Mouse (Mus musculus) forebrain, embryonic 15.5 days (tissue): ENCODE measurements at regions not wholly inside any gene's neighbourhood (a gene's known extent, or its start where the extent isn't known, plus 50 kb on each side); places are given as distances from the start of the nearest gene placed in this dataset.
A peak's percentile ranks its signal among the peaks of the same experiment; 100 is the strongest.

Source experiments
- ATAC-seq: fragments of 200-750 bp; cut with Nextera tagmentation; replicated peaks from 2 replicates; pipeline ENCODE4 v1.8.0; 2017; ENCODE audit warnings: mild to moderate bottlenecking, moderate TSS enrichment, moderate library complexity
- H3K27ac ChIP-seq: fragments of 300-500 bp; sonication (generic); replicated peaks from 2 replicates; pipeline ENCODE4 v1.5.1; 2015; ENCODE audit warnings: mild to moderate bottlenecking, inconsistent platforms
- H3K27me3 ChIP-seq: fragments of 300-500 bp; sonication (generic); 2 replicates; pipeline ENCODE4 v1.6.1; 2015; ENCODE audit warnings: inconsistent platforms
- H3K36me3 ChIP-seq: fragments of 300-500 bp; sonication (generic); 2 replicates; pipeline ENCODE4 v1.6.1; 2015; ENCODE audit warnings: mild to moderate bottlenecking, inconsistent platforms
- H3K4me1 ChIP-seq: fragments of 300-500 bp; sonication (generic); 2 replicates; pipeline ENCODE4 v1.6.1; 2015; ENCODE audit warnings: inconsistent platforms
- H3K4me2 ChIP-seq: fragments of 300-500 bp; sonication (generic); replicated peaks from 2 replicates; pipeline ENCODE4 v1.6.1; 2015; ENCODE audit warnings: mild to moderate bottlenecking, inconsistent platforms
- H3K4me3 ChIP-seq: fragments of 300-500 bp; sonication (generic); 2 replicates; pipeline ENCODE4 v1.5.1; 2015; ENCODE audit warnings: mild to moderate bottlenecking, inconsistent platforms
- H3K9ac ChIP-seq: fragments of 300-500 bp; sonication (generic); replicated peaks from 2 replicates; pipeline ENCODE4 v1.6.1; 2015; ENCODE audit warnings: mild to moderate bottlenecking, inconsistent platforms
- H3K9me3 ChIP-seq: fragments of 300-500 bp; sonication (generic); 2 replicates; pipeline ENCODE4 v1.6.1; 2016; ENCODE audit warnings: inconsistent platforms
- WGBS: fragments of 180-500 bp; shearing (Covaris S2); methylation state at CpG from one replicate; pipeline ENCODE4 v1.1.7; 2015; ENCODE audit warnings: mixed read lengths; 5-methylcytosine and 5-hydroxymethylcytosine counted together

DNA sequence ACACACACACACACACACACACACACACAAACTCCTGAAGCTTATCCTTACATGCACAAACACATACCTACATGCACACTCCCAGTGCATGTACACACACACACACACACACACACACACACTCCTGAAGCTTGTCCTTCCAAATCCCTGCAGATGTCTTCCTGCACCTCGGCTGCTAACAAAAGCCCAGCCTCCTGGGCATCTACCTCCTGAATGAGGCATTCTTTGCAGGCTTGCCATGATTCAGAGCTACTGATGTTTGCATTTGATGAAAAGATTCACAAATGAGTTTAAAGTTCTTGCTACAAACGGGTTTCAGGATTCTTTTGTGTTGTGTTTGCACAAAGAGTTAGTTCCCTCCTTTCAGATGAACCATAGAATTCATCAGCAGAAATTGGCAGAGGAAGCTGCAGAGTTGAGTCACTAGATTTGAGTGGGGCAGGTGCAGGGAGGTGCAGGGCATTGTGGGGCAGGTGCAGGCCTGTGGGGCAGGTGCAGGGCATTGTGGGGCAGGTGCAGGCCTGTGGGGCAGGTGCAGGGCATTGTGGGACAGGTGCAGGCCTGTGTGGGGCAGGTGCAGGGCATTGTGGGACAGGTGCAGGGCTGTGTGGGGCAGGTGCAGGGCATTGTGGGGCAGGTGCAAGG lies 84.8 kb upstream of the Ajap1 start:
- no peak overlapping the region for H3K27ac ChIP-seq
- H3K9me3 ChIP-seq = no peaks in the 10 kb centered on the region
- no peak overlapping the region for H3K4me2 ChIP-seq
- no peaks in the 10 kb centered on the region for H3K27me3 ChIP-seq
- no peaks in the 10 kb centered on the region for H3K36me3 ChIP-seq
- 3% methylated on average over 2 of the region's 2 CpGs for WGBS
- no peak overlapping the region for H3K4me3 ChIP-seq
- H3K4me1 ChIP-seq = no peaks in the 10 kb centered on the region
- H3K9ac ChIP-seq = no peak overlapping the region
- no peak for ATAC-seq

DNA sequence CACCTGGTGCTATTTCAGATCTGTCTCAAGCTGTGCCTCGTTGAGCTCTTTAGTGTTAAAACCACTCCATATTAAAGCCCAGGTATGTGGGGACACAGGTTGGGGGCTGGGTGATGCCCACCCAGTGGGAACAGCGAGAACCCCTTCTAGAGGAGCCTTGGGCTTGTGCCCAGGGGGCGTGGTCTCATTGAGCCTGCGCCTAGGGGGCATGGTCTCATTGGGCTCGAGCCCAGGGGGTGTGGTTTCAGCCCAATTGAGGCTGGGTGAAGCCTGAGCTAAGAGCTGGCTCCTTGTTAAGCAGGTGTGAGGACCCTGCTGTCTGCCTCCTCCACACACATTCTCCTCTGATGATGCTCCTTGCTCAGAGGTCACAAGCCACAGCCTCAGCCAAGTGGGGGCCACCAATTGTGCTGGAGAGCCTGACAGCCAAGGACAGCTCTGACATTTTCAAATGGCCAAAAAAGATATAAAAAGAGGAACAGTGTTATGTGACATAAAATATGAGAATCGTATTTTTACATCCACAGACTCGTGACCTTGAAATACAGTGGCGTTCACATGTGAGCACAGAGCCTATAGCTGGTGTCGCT lies 90.7 kb upstream of the Ajap1 start:
- Histone ChIP-seq H3K36me3 (no peaks in the 10 kb centered on the region), H3K27ac (no peak overlapping the region), H3K9ac (no peak overlapping the region), H3K27me3 (no peaks in the 10 kb centered on the region), H3K4me3 (no peak overlapping the region), H3K9me3 (no peaks in the 10 kb centered on the region), H3K4me1 (0 out of 2 replicates have a peak, but pooled peaks cover under 1% of the 10 kb centered on the region), H3K4me2 (no peak overlapping the region)
- 53% methylated on average over 9 of the region's 9 CpGs for whole genome bisulfite sequencing
- no peak for ATAC-seq

DNA sequence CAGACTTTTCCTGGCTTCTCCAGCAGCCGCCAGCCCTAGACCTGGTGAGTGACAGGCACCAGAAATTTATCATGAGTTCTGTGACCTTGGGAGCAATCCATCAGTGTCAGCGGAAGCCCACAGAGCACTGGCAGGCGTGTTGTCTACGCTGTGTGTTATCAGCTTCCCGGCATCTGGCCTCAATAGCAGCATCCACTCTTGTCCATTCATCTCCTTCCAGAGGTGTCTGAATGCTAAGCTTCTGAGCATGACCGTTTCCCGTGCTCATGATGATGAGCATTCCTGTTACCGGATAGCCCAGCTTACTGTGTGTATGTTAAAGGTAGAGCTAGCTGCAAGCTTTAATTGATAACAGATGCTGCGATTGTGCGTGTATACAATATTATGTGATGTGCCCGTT lies 110.7 kb upstream of the Ajap1 start:
- Histone ChIP-seq H3K9ac (no peak overlapping the region), H3K27me3 (no peaks in the 10 kb centered on the region), H3K4me2 (no peak overlapping the region), H3K4me1 (no peaks in the 10 kb centered on the region), H3K36me3 (no peaks in the 10 kb centered on the region), H3K27ac (no peak overlapping the region), H3K4me3 (no peak overlapping the region), H3K9me3 (no peaks in the 10 kb centered on the region; the same call in 1 of the 2 replicates)
- ATAC-seq = no peak
- WGBS = 88% methylated on average over 11 of the region's 11 CpGs

DNA sequence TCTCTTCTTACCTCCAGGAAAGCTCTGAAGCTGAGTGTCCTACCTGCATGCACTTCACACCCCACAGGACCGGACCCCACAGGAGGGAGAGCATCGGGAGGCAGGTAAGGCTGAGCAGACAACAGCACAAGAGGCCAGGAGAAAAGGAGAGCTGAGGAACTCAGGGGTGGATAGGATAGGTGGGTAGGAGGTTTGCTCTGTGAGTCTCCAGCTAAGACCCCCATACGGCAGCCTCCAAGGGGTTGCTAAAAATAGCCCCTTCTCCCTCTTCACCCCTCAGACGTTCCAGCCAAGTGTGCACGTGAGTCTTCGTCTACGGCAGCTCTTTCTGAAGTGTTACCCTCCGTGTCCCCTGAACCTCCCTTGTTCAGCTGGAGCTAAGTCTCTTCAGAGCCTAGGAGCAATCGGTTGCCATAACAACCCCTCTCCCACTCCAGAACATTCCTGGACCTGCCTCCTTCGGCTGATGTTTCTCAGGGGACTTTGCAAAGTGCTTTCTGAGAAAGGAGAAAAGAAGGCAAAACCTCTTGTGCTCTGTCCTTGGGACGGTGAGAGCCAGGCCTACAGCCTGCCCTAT lies 117.3 kb upstream of the Ajap1 start:
- Histone ChIP-seq H3K4me1 (peaks cover 14% of the 10 kb centered on the region), H3K27ac (peak overlapping the region; percentile 59), H3K4me3 (no peak overlapping the region), H3K4me2 (no peak overlapping the region), H3K9me3 (no peaks in the 10 kb centered on the region), H3K36me3 (no peaks in the 10 kb centered on the region), H3K9ac (no peak overlapping the region), H3K27me3 (no peaks in the 10 kb centered on the region)
- WGBS = 44% methylated on average over 11 of the region's 11 CpGs
- peak; percentile 61; the same call in 1 of the 2 replicates for ATAC-seq

DNA sequence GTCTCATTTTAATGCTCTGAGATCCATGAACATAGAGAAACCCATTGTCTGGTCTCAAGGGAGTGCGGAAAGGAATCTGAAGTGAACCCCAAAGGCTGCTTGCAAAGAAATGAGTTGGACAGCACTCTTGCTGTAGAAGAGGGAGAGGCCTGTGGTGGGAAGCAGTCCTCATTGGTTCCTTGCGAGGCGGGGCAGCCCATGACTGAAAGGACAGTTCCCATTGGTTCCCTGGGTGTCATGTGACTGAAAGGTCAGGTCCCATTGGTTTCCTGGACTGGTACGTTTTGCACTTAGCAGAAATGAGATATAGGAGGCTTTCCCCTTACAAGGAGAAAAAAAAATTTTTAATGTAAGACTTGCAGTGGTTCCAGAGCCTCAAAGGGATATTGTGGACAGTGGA lies 119.9 kb upstream of the Ajap1 start:
- Histone ChIP-seq H3K27ac (no peak overlapping the region), H3K9me3 (no peaks in the 10 kb centered on the region), H3K9ac (no peak overlapping the region), H3K4me3 (no peak overlapping the region), H3K36me3 (no peaks in the 10 kb centered on the region), H3K4me2 (no peak overlapping the region), H3K27me3 (no peaks in the 10 kb centered on the region), H3K4me1 (peaks cover 14% of the 10 kb centered on the region)
- ATAC-seq = no peak
- 90% methylated on average over 4 of the region's 4 CpGs for WGBS

DNA sequence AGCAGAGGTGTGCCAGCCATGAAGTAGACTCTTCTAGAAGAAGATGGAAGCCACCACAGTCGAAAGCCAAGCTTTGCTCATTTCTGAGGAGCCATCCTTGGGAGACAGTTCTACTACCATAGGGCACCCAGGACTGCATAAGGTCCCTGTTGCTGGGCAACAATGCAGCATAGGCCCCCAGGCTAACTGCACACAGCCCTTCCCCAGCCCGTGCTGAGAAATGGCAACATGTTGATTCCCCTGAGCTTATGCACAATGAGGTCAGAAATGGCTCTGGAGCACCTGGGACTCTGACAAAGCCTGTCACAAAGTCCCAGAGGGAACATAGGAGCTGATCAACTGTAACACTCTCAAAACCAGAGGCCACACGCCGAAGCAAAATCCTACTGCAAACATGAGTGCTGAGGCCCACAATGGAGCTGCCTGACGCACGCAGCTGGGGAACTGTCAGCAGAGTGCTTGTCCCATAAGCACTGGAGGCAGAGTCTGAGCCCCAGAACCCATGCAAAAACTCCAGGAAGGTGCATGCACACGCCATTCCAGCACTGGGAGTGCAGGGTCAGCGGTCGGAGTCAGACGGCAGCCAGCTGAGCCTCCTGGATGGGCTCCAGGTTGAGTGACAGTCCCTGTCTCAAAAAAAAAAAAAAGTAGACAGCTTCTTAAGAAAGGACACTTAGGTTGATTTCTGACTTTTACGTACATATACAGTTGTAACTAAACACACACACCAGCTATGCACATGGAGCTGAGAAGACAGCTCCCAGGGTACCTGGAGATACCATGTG lies 120.6 kb upstream of the Ajap1 start:
- Histone ChIP-seq H3K4me2 (no peak overlapping the region), H3K36me3 (no peaks in the 10 kb centered on the region), H3K27ac (no peak overlapping the region), H3K4me1 (peaks cover 14% of the 10 kb centered on the region), H3K4me3 (no peak overlapping the region), H3K9ac (no peak overlapping the region), H3K27me3 (no peaks in the 10 kb centered on the region), H3K9me3 (no peaks in the 10 kb centered on the region)
- ATAC-seq = no peak
- WGBS = 79% methylated on average over 11 of the region's 11 CpGs

DNA sequence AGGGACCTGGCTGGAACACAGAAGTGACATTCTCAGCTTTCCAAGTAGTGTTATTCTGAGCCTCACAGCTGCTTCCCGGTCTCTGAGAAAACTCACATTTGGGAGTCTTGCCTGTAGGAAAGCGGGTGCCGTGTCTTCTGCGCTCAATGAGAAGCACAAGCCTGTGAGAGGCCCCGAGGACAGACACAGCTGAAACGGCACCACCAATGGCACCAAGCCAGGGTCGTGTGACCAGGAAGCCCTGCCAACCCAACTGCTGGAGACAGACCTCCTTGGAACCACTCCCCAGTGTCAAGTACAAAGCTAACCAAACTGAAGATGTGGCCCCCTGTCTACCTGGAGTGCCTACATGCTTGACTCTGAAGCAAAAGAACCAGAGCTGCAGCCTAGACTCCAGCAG lies 121.3 kb upstream of the Ajap1 start:
- Histone ChIP-seq H3K27ac (no peak overlapping the region), H3K9me3 (no peaks in the 10 kb centered on the region), H3K4me2 (no peak overlapping the region), H3K36me3 (no peaks in the 10 kb centered on the region), H3K4me3 (no peak overlapping the region), H3K9ac (no peak overlapping the region), H3K27me3 (no peaks in the 10 kb centered on the region), H3K4me1 (peaks cover 14% of the 10 kb centered on the region)
- WGBS = 76% methylated on average over 7 of the region's 7 CpGs
- ATAC-seq = no peak

DNA sequence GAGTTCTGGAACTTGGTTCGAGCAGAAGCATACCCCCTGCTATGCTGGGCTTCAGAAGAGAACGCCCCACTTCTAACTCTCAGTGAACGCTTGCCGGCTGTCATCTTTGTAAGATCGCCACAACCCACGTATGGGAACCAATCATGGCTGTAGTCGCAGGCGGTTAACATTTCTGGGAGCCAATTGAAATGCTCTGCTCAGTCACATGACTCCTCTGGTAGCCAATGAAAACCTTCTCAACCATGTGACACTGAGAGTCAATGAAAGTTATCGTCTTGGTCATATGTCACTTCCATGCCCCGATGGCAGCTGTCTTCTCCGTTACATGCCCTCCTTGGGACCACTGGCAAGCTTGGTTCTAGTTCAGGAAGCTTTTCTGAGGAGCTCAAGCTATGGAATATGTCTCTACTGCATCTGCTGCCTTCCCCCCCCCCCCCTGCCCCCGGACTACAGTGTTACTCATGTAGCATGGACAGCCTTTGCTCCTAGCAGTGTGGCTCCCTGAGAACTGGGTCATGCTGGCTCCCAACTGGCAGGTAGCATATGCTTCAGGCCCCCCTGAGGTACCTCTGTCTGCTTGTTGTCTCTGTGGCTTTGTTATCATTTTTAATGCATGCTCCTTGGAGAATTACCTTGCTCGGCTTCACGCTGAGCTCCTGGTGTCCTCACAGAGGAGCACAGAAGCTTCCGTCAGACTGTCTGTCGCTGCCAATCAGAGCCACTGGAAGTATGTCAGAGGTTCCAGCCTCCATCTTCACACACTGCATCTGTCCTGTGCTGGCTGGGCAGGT lies 122.3 kb upstream of the Ajap1 start:
- WGBS = 91% methylated on average over 16 of the region's 16 CpGs

DNA sequence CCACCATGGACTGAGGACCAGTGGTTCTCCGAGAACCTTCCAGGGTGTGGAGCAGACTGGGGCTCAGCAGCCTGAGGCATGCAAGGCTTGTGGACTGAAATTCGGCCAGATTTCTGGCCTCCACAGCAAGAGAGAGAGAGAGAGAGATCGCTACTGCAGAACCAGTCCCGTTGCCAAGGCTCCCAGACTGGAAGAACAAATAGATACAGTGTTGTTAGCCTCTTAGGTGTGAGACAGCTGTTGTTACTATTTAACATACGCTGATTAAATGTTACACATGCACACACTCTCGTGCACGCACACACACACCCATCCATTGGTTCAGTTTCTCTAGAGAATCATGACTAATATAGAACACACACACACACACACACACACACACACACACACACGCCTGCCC lies 133.4 kb upstream of the Ajap1 start:
- Histone ChIP-seq H3K27me3 (no peaks in the 10 kb centered on the region), H3K4me3 (no peak overlapping the region), H3K9ac (no peak overlapping the region), H3K36me3 (no peaks in the 10 kb centered on the region), H3K9me3 (no peaks in the 10 kb centered on the region), H3K4me2 (no peak overlapping the region), H3K4me1 (no peaks in the 10 kb centered on the region), H3K27ac (no peak overlapping the region)
- WGBS = 57% methylated on average over 8 of the region's 8 CpGs
- ATAC-seq = no peak

More for the DNA sequence above, 122.3 kb upstream of the Ajap1 start:
- Histone ChIP-seq H3K9me3 (no peaks in the 10 kb centered on the region), H3K27me3 (no peaks in the 10 kb centered on the region), H3K36me3 (no peaks in the 10 kb centered on the region), H3K27ac (no peak overlapping the region), H3K4me3 (no peak overlapping the region), H3K4me2 (no peak overlapping the region), H3K4me1 (peaks cover 9% of the 10 kb centered on the region; the same call in 1 of the 2 replicates), H3K9ac (no peak overlapping the region)
- no peak for ATAC-seq

DNA sequence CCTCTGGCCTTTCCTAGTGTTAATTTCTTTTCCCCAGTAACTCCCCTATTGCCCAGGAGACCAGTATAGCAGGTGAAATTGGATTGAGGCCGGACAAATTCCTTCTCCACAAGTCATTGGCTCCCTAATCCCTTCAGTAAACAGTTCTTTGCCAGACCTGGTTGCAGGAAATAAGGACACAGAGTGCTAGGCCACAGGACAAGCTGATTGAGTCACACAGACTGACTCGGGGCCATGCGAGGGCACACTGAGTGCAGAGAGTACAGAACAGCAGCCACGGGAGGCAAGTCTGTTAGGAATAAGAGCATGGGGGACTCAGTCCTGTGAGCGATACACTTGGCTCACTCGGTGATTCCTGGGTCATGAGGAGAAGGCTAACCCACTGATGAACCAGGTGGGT lies 134.3 kb upstream of the Ajap1 start:
- ATAC-seq = no peak
- 83% methylated on average over 6 of the region's 6 CpGs for whole genome bisulfite sequencing
- H3K27ac ChIP-seq = no peak overlapping the region

DNA sequence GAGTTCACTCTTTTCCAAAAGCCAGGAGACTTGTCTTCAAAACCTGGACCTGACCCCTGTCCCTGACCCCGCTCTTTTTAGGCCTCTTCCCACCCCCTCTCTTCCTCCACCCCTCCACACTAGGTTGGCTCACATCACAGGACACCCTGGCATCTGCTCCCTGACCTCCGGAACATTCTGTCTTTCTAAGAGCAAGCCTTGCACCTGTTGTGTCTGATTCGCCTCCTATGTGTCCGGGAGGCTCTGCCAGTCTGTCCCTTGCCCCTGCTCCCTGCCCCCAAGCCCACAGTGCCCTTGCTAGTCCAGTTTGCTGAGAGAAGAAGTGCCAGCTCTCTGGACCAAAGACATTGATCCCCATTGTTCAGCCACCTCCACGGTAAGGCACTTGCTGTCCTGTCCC lies 138.3 kb upstream of the Ajap1 start:
- Histone ChIP-seq H3K36me3 (no peaks in the 10 kb centered on the region), H3K27ac (no peak overlapping the region), H3K4me2 (no peak overlapping the region), H3K4me1 (no peaks in the 10 kb centered on the region), H3K9ac (no peak overlapping the region), H3K27me3 (no peaks in the 10 kb centered on the region), H3K4me3 (no peak overlapping the region), H3K9me3 (no peaks in the 10 kb centered on the region)
- ATAC-seq = no peak
- WGBS = 86% methylated on average over 5 of the region's 5 CpGs

More for the DNA sequence above, 134.3 kb upstream of the Ajap1 start:
- H3K36me3 ChIP-seq = no peaks in the 10 kb centered on the region
- H3K4me2 ChIP-seq = no peak overlapping the region
- no peaks in the 10 kb centered on the region for H3K4me1 ChIP-seq
- no peaks in the 10 kb centered on the region for H3K9me3 ChIP-seq
- no peak overlapping the region for H3K9ac ChIP-seq
- H3K27me3 ChIP-seq = no peaks in the 10 kb centered on the region
- no peak overlapping the region for H3K4me3 ChIP-seq

DNA sequence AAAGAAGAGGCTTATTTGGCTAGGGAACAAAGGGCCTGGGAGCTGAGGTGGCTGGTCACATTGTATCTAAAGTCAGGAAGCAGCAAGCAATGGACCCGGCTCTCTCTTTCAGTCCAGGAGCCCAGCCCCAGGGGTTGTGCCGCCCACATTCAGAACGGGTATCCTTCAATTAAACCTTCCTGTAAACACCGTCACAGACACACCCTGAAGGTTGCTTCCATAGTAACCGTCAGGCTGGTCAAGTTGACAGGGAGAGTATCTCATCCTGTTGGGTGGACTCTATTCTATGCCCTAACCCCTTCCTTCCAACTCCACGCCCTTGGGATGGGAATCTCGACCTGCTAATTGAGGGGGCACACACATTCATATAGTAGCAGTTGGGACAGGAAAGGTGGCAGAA lies 148.6 kb upstream of the Ajap1 start:
- Histone ChIP-seq H3K27me3 (no peaks in the 10 kb centered on the region), H3K9me3 (no peaks in the 10 kb centered on the region), H3K4me2 (no peak overlapping the region), H3K9ac (no peak overlapping the region), H3K4me3 (no peak overlapping the region), H3K27ac (no peak overlapping the region), H3K36me3 (no peaks in the 10 kb centered on the region), H3K4me1 (peaks cover 20% of the 10 kb centered on the region)
- no peak for ATAC-seq
- WGBS = 63% methylated on average over 7 of the region's 7 CpGs
